Mouse (Mus musculus) c-Kit-positive CD71-positive TER-119-positive erythroid progenitor cells, embryonic 14.5 days (primary cell): ENCODE results near the gene Ptpre.

Source experiments
- DNase-seq: peaks from one replicate; pipeline ENCODE4 v3.0.0-alpha.2; 2013; ENCODE audit warnings: low spot score

Ptpre gene

DNA sequence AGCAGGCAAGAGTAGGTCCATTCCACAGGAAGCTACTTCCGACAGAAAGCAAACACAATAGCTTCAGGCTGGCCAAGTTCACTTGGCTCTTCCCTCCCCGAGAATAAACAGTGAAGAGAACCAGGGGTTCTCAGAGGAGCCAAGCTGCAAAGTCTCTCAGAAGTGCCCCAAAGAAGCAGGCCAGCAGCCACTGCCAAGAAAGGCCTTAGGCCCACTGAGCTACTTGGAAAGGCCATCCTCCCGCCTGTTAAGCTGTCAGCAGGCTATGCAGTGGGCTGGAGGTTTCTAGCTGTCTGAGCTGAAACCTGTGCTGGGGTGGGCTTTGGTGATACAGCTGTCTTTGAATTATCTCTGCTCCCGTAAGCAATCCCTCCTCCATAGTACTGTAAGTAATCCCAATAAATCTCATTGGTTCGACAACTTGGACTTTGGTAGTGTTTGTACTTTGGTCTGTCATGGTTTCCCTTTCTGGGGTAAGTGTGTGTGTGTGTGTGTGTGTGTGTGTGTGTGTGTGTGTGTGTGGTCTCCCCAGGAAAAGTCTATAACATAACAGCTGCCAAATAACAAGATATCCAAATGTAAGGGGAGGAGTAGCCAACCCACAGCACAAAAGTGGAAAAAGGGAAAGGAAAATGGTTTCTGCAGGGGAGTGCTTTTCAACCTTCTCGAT lies 186.5 kb downstream of the Ptpre start:
- no peak for DNase-seq

DNA sequence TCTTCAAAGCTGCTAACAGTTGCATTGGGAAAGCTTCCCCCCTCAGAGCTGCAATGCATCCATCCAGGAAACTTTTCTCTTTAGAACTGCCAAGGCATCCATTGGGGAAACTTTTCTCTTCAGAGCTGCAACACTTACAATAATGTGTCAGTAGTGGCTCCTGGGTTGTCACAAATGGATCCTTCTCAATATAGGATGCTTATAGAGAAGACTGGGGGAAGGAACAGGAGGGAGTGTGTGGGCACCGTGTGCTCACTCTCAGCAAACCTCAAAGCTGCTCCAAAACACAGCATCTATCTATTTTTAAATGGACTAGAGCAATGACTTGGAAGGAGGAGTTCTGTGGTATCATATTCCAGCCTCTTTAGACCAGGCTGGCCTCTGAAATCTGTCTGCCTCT lies 189.4 kb downstream of the Ptpre start:
- no peak for DNase-seq

DNA sequence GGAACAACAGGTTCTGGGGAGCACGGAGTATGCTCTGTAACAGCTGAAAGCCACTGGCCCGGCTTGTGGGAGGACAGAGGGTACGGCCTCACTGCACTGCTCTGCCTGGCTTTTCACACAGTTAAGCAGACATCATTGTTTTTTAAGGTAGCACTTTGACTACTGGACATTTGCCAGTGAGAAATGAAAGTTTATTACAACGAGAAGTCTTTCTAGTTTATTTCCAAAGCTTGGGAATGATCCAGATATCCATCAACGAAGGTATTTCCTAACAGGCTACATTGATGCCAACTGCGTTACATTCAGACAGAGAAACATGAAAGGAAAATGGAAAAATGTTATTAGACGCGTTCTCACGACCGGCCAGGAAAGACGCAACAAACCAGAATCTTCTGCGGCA lies 190.8 kb downstream of the Ptpre start:
- no peak for DNase-seq

DNA sequence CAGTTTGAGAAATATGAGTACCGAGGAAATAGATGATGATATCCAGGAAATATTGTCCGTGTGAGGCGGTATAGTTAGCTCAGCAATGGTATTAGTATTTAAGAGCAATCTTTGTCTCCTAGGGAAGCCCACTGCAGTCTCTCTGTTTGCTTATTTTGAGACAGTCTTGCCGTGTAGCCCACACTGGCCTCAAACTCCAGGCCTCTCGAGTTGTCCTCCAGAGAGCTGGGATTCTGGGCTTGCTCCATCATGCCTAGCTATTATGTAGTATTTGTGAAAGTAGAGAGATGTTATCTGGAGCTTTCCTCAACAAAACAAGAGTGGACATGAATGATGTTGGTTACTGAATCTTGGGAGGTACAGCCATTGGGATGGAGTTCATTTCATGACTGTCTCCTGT lies 197.1 kb downstream of the Ptpre start:
- DNase-seq = no peak

DNA sequence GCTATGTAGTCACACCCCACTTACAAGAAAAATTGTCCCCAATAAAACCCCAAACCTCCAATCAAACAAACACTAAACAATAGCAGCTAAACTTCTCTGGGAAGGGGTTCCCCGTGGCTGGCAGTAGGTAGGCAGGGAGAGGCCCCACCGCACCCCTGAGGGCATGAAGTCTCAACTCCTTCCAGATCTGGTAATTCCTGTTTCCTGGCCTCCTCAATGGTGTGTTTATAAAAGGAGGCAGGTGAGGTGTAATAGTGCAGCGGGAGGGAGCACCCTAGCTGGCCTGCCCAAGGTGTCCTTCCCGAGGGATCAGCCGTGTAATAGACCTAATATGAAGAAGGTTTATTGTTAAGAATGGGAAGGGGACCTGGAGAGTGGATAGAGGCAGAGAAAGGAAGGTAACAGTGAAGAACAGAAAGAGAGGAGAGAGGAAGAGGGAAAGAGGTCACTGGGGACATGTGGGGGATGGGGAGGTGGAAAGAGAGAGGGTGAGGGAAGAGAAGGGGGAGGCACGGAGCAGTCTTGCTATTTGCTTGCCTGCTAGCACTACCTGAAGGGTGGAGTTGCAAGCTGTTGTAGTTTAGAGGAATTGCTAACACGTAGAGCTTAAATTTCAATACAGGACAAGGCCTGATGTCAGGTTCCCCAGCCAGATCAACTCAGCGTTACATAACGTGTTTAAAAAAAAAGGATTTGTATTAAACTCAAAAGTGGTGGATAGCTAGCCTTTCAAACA lies 197.8 kb downstream of the Ptpre start:
- no peak for DNase-seq
